Mouse (Mus musculus): ENCODE data around the gene Ntrk3.
A peak's percentile ranks its signal among the peaks of the same experiment; 100 is the strongest.

The Ntrk3 gene

GRCm38 (mm10) chr7:78520243-78520927 lies 217.4 kb downstream of the Ntrk3 start:
- DNase-seq (ENCODE audit: low read depth) = no peak

GRCm38 (mm10) chr7:78519689-78520088 lies 218.1 kb downstream of the Ntrk3 start:
- DNase-seq (ENCODE audit: low read depth) = no peak

DNA sequence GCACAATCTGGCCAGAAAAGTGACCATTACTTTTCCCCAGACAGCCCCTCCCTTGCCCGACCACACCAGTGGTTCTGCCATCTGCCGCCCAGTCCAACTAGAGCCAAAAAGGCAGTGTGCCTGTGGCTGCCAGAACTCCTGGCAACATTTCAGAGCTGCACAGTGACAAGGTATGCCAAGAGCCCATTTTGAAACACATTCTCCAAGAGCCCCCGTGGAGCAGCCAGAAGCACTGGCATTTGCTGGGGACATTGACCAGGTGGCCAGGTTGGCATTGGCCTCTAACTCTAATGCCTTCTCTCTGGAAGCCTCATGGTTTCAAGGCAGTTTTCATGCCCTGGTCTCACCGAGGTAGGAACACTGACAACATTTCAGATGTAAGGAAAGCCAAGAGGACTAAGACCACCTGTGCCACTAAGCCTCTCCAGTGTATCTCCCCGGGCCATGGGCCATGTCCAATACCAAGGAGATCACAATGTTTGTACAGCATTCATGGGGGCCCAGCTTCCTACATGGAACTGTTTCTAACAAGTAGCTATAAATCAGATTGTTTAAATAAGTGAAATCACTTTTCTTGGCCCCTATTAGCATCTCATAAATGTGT lies 218.9 kb downstream of the Ntrk3 start:
- no peak for DNase-seq (ENCODE audit: low read depth)

DNA sequence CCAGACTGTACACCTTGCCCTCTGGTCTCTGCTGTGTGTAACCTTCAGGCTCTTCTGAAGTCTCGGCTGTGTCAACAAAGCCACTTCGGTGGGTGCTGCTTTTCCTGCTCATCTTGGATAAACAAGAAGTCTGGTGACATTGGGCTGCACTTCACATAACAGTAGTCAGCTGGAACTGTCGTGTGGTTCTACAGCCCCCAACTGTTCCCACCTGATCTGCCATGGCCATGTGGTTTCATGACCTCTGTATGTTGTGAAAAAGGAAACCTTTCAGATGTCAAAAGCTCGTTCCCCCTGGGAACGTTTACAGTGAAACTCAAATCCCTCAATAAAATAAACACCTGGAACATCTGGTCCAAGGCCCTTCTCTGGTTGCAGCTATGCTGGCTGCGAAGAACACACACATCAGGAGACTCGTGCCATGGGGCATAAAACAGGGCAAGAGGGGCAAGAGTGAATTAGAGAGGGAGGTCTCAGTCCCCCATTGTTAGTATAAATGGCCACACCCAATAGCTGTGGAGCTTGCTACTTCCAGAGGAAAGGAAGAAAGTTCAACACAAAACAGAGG lies 222.7 kb downstream of the Ntrk3 start:
- DNase-seq (ENCODE audit: low read depth) = no peak

DNA sequence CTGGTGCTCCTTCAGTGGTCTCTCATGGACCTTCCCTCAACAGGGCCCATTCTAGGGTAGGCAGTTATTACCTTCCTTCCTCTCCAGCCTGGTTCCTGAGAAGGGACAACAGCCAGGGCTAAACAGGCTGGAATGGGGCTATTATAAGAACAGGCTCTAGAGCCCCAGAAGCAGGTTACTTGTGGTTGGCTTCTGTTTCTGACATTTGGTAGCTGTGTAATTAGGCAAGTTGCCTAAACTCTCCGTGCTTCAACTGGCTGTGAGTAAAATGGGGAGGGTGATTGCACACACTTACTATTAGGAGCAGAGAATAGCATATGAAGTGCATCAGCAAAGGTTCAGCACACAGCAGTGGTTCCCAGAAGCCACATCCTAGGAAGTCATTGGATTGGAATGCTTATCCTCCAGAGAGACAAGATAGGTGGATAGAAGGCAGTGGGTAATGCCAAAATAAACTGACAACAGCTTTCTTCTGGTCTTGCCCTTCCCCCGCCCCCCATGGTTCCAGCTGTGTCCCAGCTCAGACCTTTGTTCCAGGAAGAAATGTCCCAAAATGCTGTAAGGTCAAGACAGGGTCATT lies 230.7 kb downstream of the Ntrk3 start:
- DNase-seq (ENCODE audit: low read depth) = no peak

DNA sequence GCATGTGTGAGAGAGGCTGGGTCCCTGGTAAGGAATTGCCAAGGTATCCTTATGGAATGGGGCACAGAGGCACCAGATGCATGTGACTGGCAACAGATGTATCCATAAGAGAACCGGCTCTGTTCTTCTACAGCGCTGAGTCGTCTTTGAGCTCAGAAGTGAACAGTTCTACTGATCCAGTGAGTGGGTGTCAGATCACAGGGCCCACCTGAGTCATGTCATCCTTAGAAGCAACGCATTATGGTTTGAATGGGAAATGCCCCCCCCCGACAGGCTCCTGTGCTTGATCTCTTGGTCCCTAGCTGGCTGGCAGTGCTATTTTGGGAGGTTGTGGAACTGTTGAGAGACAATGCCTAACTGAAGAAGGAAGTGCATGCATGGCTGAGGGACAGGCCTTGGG lies 236.9 kb downstream of the Ntrk3 start:
- DNase-seq (ENCODE audit: low read depth) = no peak

DNA sequence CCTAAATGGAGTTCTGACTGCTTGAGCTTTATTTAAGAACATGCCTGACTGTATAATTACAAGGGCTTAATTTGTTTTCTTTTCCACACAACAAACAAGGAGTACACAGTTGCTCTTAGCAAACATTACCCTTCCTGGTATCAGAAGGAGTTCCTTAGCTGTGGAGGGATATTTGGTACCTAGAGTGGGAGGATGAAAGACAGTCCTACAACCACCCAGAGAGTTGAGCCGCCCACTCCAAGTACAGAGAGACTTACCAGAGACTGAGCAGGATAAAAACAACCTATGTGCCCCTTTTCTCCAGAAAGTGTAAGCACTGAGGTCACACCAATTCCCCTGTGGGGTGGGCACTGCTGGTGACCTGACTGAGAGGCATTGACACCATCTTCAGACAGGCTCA lies 237.8 kb downstream of the Ntrk3 start:
- DNase-seq (ENCODE audit: low read depth) = no peak

GRCm38 (mm10) chr7:78498356-78498755 lies 239.5 kb downstream of the Ntrk3 start:
- no peak for DNase-seq (ENCODE audit: low read depth)

GRCm38 (mm10) chr7:78497819-78498218 lies 240.0 kb downstream of the Ntrk3 start:
- no peak for DNase-seq (ENCODE audit: low read depth)

DNA sequence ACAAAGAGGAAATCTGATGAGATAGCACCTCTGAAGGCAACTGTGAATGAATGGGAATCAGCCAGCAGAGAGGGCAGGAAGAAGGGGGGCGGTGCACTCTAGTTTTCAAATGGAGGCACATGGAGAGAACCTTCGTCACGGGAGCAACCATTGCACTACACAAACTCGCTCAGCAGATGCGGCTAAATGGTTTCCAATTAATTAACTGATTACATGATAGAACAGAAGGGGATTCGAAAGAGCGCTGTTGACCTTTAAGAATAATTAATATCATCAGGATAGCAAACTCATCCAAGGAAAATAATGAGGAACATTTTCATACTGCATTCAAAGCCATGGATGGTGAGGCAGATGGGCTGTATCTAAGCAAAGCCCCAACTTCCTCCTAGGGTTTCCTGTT lies 244.2 kb downstream of the Ntrk3 start:
- no peak for DNase-seq (ENCODE audit: low read depth)

GRCm38 (mm10) chr7:78491176-78491575 lies 246.6 kb downstream of the Ntrk3 start:
- no peak for DNase-seq (ENCODE audit: low read depth)

DNA sequence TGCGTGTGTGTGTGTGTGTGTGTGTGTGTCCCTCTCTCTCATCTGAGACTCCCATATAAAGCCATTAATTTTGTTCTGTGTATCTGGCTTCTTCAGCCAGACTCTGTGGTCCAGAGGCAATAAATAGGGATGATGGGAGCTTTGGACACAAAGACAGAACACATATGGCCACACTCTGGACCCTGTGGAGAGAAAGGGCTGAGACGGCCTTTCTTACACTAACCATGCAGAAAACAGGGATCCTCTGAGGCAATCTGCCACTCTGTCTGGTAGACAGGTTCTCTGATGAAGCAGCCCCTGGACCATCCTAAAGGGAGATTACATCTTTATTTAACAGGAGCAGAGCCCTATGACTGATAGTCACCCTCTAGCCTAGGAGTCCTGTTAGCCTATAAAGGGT lies 253.5 kb downstream of the Ntrk3 start:
- no peak for DNase-seq (ENCODE audit: low read depth)

- DNase-seq (ENCODE audit: low read depth) = no peak
Observed at GRCm38 (mm10) chr7:78483729-78484128, 254.1 kb downstream of the Ntrk3 start.

GRCm38 (mm10) chr7:78483061-78483460 lies 254.8 kb downstream of the Ntrk3 start:
- no peak for DNase-seq (ENCODE audit: low read depth)

GRCm38 (mm10) chr7:78478881-78479280 lies 258.9 kb downstream of the Ntrk3 start:
- no peak for DNase-seq (ENCODE audit: low read depth)

- no peak for DNase-seq (ENCODE audit: low read depth)
Observed at GRCm38 (mm10) chr7:78471755-78472154, 266.1 kb downstream of the Ntrk3 start.

DNA sequence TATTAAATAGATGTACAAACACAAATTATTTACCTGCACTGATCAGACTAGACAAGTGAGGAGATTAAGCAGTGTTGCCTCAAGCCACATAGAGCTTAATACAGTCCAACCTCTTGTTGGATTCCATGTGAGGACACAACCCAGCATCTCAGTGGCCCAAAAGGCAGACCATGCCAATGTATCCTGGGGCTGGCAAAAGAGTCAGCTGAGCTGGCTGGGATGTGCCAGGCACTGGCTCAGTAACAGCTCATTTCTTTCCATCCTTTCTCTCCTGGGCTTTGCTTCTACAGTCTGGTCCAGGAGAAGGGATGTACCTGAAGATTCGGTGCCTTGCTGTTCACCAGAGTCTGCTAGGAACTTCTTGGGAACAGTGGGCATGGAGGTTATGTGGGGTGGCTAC lies 266.5 kb downstream of the Ntrk3 start:
- DNase-seq (ENCODE audit: low read depth) = no peak

DNA sequence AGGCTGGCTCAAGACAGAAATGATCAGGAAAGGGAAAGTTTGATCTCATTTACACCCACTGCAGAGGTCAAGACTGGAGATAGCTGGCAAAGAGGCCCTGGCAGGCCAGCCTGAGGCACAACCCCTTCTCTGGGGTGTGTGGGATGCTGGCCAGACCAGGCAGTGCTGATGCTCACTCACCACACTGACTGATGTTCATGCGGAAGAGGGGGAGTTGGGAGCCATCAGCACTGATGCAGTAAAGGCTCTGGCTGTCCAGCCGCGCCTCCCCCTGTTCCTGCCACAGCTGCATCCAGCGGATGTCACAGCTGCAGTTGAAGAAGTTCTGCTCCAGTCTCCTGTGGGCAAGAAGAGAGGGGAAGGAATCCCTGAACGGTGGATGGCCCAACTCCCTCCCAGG lies 275.2 kb downstream of the Ntrk3 start:
- no peak for DNase-seq (ENCODE audit: low read depth)

- DNase-seq (ENCODE audit: low read depth) = no peak
Observed at GRCm38 (mm10) chr7:78459021-78459420, 278.8 kb downstream of the Ntrk3 start.

- no peak for DNase-seq (ENCODE audit: low read depth)
Observed at GRCm38 (mm10) chr7:78451666-78452065, 286.1 kb downstream of the Ntrk3 start.

- DNase-seq (ENCODE audit: low read depth) = peak; percentile 12
Observed at GRCm38 (mm10) chr7:78449909-78450592, 287.8 kb downstream of the Ntrk3 start.

- no peak for DNase-seq (ENCODE audit: low read depth)
Observed at GRCm38 (mm10) chr7:78448841-78449240, 289.0 kb downstream of the Ntrk3 start.

All from fibroblast of lung, adult 2 months (primary cell).